Mouse (Mus musculus) heart, adult 2 months (tissue): ENCODE measurements at regions not wholly inside any gene's neighbourhood (a gene's known extent, or its start where the extent isn't known, plus 50 kb on each side); places are given as distances from the start of the nearest gene placed in this dataset.

Experiments used
- CTCF ChIP-seq: fragments of 200-600 bp; IDR thresholded peaks from 2 replicates; pipeline ENCODE4 v1.8.1; 2022; ENCODE audit warnings: antibody characterized with exemption, mild to moderate bottlenecking, moderate library complexity
- EP300 ChIP-seq: fragments of 200-500 bp; IDR thresholded peaks from 2 replicates; pipeline ENCODE4 v1.6.1; 2011; ENCODE audit warnings: low read depth, low read length, control low read depth; ENCODE audit not compliant: insufficient read depth
- POLR2A ChIP-seq: fragments of 200-500 bp; IDR thresholded peaks from 2 replicates; pipeline ENCODE4 v1.6.1; 2011; ENCODE audit warnings: mild to moderate bottlenecking, low read depth, low read length, control low read depth; ENCODE audit not compliant: insufficient read depth

- TF ChIP-seq POLR2A = no peak
- TF ChIP-seq CTCF = no peak
- no peak for TF ChIP-seq EP300
Measured at GRCm38 (mm10) chr1:76793438-76793837, 721.5 kb downstream of the Epha4 start.
